ENCODE assay signal across 15 mouse cellular contexts in the genomic region with DNA sequence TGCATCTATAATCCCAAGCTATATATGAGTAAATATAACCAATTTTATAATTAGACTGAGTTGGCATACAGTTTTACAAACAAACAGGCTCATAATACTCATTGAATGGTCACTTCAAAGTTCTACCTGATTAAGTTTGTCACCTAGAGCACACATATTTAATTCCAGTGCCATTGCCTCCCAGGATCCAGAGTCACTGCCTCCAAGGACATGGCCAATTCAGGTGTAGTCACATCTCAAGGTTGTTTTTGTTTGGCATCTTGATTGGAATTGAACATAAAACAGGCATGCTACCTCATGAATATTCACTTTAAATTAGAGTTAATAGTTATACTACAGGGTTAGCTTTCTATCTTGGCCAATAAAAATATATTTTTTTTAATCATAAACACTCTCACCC.
"Had no signal": no experiment of that assay in that cellular context is flagged by ENCODE, and none has a peak within 500 bp of the region (broad histone marks: within the 10 kb centered on the region; RNA-seq: fewer than 3 reads in every experiment).

No protein-coding gene starts in this region.

- H3K9me3 ChIP-seq: neural tube, embryonic 15.5 days; stomach, embryonic 15.5 days had no signal

- H3K36me3 ChIP-seq: neural tube, embryonic 15.5 days; stomach, embryonic 15.5 days had no signal

- H3K4me3 ChIP-seq: neural tube, embryonic 15.5 days; stomach, embryonic 15.5 days had no signal

- H3K4me2 ChIP-seq: neural tube, embryonic 15.5 days; stomach, embryonic 15.5 days had no signal

- H3K4me1 ChIP-seq: neural tube, embryonic 15.5 days; stomach, embryonic 15.5 days had no signal

- H3K27me3 ChIP-seq: neural tube, embryonic 15.5 days; stomach, embryonic 15.5 days had no signal

- H3K27ac ChIP-seq: neural tube, embryonic 15.5 days; stomach, embryonic 15.5 days; stomach, postnatal 0 days had no signal

- H3K9ac ChIP-seq: neural tube, embryonic 15.5 days; stomach, embryonic 15.5 days had no signal

- DNase-seq: retina, postnatal 1 day; right cerebral cortex, adult 18-20 months; right cerebral cortex, postnatal 14 days; right cerebral cortex, postnatal 25 days; right cerebral cortex, postnatal 4 days; spleen, adult 18-20 months; thymus, adult 18-20 months; thymus, adult 2 months; thymus, postnatal 14 days; thymus, postnatal 25 days; thymus, postnatal 36 days; thymus, postnatal 4 days had no signal
